Mouse (Mus musculus): ENCODE data around the gene Palmd. TPM values are rescaled to one million over a fixed set of nuclear protein-coding genes. Genes with fewer than 3 reads are reported as not detected.

Palmd gene
- polyA plus RNA-seq, 1 experiment from 2014 or later, result 3.9 TPM

GRCm38 (mm10) chr3:116967436-116967835 lies 1.4 kb downstream of the Palmd start:
- Histone ChIP-seq H3K4me1 (ENCODE audit: control insufficient read depth, insufficient read depth, low read length) (no peaks in the 10 kb centered on the region), H3K4me3 (ENCODE audit: low read depth, low read length) (no peak overlapping the region), H3K27ac (replicated peaks; ENCODE audit: low read depth, low read length) (no peak overlapping the region), H3K27me3 (ENCODE audit: control insufficient read depth, insufficient read depth, low read length) (no peaks in the 10 kb centered on the region), H3K4me2 (ENCODE audit: low read depth, low read length) (no peak overlapping the region), H3K9me3 (replicated peaks; ENCODE audit: control insufficient read depth, low read length) (no peaks in the 10 kb centered on the region), H3K9ac (replicated peaks; ENCODE audit: low read length) (no peak overlapping the region), H3K36me3 (replicated peaks; ENCODE audit: control insufficient read depth, insufficient read depth, low read depth, low read length) (no peaks in the 10 kb centered on the region)
- ATAC-seq (replicated peaks; ENCODE audit: insufficient number of reproducible peaks, low FRiP score, low TSS enrichment, low read depth), result no peak
- no peak for DNase-seq (ENCODE audit: low spot score)
- WGBS, result 81% methylated on average over 6 of the region's 6 CpGs

- WGBS, result 53% methylated on average over 6 of the region's 6 CpGs
- Histone ChIP-seq H3K9me3 (replicated peaks; ENCODE audit: control insufficient read depth, low read length) (no peaks in the 10 kb centered on the region), H3K4me2 (ENCODE audit: low read depth, low read length) (no peak overlapping the region), H3K36me3 (replicated peaks; ENCODE audit: control insufficient read depth, insufficient read depth, low read depth, low read length) (no peaks in the 10 kb centered on the region), H3K27me3 (ENCODE audit: control insufficient read depth, insufficient read depth, low read length) (no peaks in the 10 kb centered on the region), H3K4me3 (ENCODE audit: low read depth, low read length) (no peak overlapping the region), H3K27ac (replicated peaks; ENCODE audit: low read depth, low read length) (no peak overlapping the region), H3K4me1 (ENCODE audit: control insufficient read depth, insufficient read depth, low read length) (no peaks in the 10 kb centered on the region), H3K9ac (replicated peaks; ENCODE audit: low read length) (no peak overlapping the region)
- ATAC-seq (replicated peaks; ENCODE audit: insufficient number of reproducible peaks, low FRiP score, low TSS enrichment, low read depth) (no peak), DNase-seq (ENCODE audit: low spot score) (no peak)
Observed at GRCm38 (mm10) chr3:116966800-116967199, 2.0 kb downstream of the Palmd start.

GRCm38 (mm10) chr3:116966225-116966624 lies 2.6 kb downstream of the Palmd start:
- H3K4me1 ChIP-seq (ENCODE audit: control insufficient read depth, insufficient read depth, low read length), result no peaks in the 10 kb centered on the region
- H3K27ac ChIP-seq (replicated peaks; ENCODE audit: low read depth, low read length), result no peak overlapping the region
- H3K36me3 ChIP-seq (replicated peaks; ENCODE audit: control insufficient read depth, insufficient read depth, low read depth, low read length), result no peaks in the 10 kb centered on the region
- H3K4me2 ChIP-seq (ENCODE audit: low read depth, low read length), result no peak overlapping the region
- 24% methylated on average over 4 of the region's 4 CpGs for WGBS
- no peaks in the 10 kb centered on the region for H3K27me3 ChIP-seq (ENCODE audit: control insufficient read depth, insufficient read depth, low read length)
- no peaks in the 10 kb centered on the region for H3K9me3 ChIP-seq (replicated peaks; ENCODE audit: control insufficient read depth, low read length)
- DNase-seq (ENCODE audit: low spot score), result peak; percentile 67
- H3K4me3 ChIP-seq (ENCODE audit: low read depth, low read length), result no peak overlapping the region
- no peak overlapping the region for H3K9ac ChIP-seq (replicated peaks; ENCODE audit: low read length)
- 0 out of 2 replicates have a peak, but pooled peaks have one; percentile 51 for ATAC-seq (replicated peaks; ENCODE audit: insufficient number of reproducible peaks, low FRiP score, low TSS enrichment, low read depth)

GRCm38 (mm10) chr3:116964426-116964825 lies 4.4 kb downstream of the Palmd start:
- WGBS, result 93% methylated on average over 9 of the region's 9 CpGs
- H3K4me1 ChIP-seq (ENCODE audit: control insufficient read depth, insufficient read depth, low read length), result no peaks in the 10 kb centered on the region
- no peak overlapping the region for H3K9ac ChIP-seq (replicated peaks; ENCODE audit: low read length)
- H3K27ac ChIP-seq (replicated peaks; ENCODE audit: low read depth, low read length), result no peak overlapping the region
- no peaks in the 10 kb centered on the region for H3K27me3 ChIP-seq (ENCODE audit: control insufficient read depth, insufficient read depth, low read length)
- no peaks in the 10 kb centered on the region for H3K9me3 ChIP-seq (replicated peaks; ENCODE audit: control insufficient read depth, low read length)
- no peak for ATAC-seq (replicated peaks; ENCODE audit: insufficient number of reproducible peaks, low FRiP score, low TSS enrichment, low read depth)
- H3K4me3 ChIP-seq (ENCODE audit: low read depth, low read length), result no peak overlapping the region
- DNase-seq (ENCODE audit: low spot score), result no peak
- H3K4me2 ChIP-seq (ENCODE audit: low read depth, low read length), result no peak overlapping the region
- no peaks in the 10 kb centered on the region for H3K36me3 ChIP-seq (replicated peaks; ENCODE audit: control insufficient read depth, insufficient read depth, low read depth, low read length)

- H3K4me3 ChIP-seq (ENCODE audit: low read depth, low read length), result no peak overlapping the region
- no peaks in the 10 kb centered on the region for H3K36me3 ChIP-seq (replicated peaks; ENCODE audit: control insufficient read depth, insufficient read depth, low read depth, low read length)
- no peak overlapping the region for H3K4me2 ChIP-seq (ENCODE audit: low read depth, low read length)
- no peak overlapping the region for H3K9ac ChIP-seq (replicated peaks; ENCODE audit: low read length)
- H3K27me3 ChIP-seq (ENCODE audit: control insufficient read depth, insufficient read depth, low read length), result no peaks in the 10 kb centered on the region
- H3K27ac ChIP-seq (replicated peaks; ENCODE audit: low read depth, low read length), result no peak overlapping the region
- DNase-seq (ENCODE audit: low spot score) (no peak), ATAC-seq (replicated peaks; ENCODE audit: insufficient number of reproducible peaks, low FRiP score, low TSS enrichment, low read depth) (no peak)
- H3K4me1 ChIP-seq (ENCODE audit: control insufficient read depth, insufficient read depth, low read length), result no peaks in the 10 kb centered on the region
- no peaks in the 10 kb centered on the region for H3K9me3 ChIP-seq (replicated peaks; ENCODE audit: control insufficient read depth, low read length)
- 71% methylated on average over 4 of the region's 4 CpGs for WGBS
Observed at GRCm38 (mm10) chr3:116963213-116963612, 5.6 kb downstream of the Palmd start.

- no peaks in the 10 kb centered on the region for H3K9me3 ChIP-seq (replicated peaks; ENCODE audit: control insufficient read depth, low read length)
- no peak for ATAC-seq (replicated peaks; ENCODE audit: insufficient number of reproducible peaks, low FRiP score, low TSS enrichment, low read depth)
- WGBS, result 71% methylated on average over 15 of the region's 15 CpGs
- H3K4me1 ChIP-seq (ENCODE audit: control insufficient read depth, insufficient read depth, low read length), result no peaks in the 10 kb centered on the region
- H3K9ac ChIP-seq (replicated peaks; ENCODE audit: low read length), result no peak overlapping the region
- H3K36me3 ChIP-seq (replicated peaks; ENCODE audit: control insufficient read depth, insufficient read depth, low read depth, low read length), result no peaks in the 10 kb centered on the region
- no peak overlapping the region for H3K27ac ChIP-seq (replicated peaks; ENCODE audit: low read depth, low read length)
- no peak for DNase-seq (ENCODE audit: low spot score)
- no peaks in the 10 kb centered on the region for H3K27me3 ChIP-seq (ENCODE audit: control insufficient read depth, insufficient read depth, low read length)
- H3K4me2 ChIP-seq (ENCODE audit: low read depth, low read length), result no peak overlapping the region
- no peak overlapping the region for H3K4me3 ChIP-seq (ENCODE audit: low read depth, low read length)
Observed at GRCm38 (mm10) chr3:116961354-116962142, 7.2 kb downstream of the Palmd start.

- Histone ChIP-seq H3K27ac (replicated peaks; ENCODE audit: low read depth, low read length) (no peak overlapping the region), H3K9ac (replicated peaks; ENCODE audit: low read length) (no peak overlapping the region), H3K36me3 (replicated peaks; ENCODE audit: control insufficient read depth, insufficient read depth, low read depth, low read length) (no peaks in the 10 kb centered on the region), H3K4me2 (ENCODE audit: low read depth, low read length) (no peak overlapping the region), H3K4me3 (ENCODE audit: low read depth, low read length) (no peak overlapping the region), H3K27me3 (ENCODE audit: control insufficient read depth, insufficient read depth, low read length) (no peaks in the 10 kb centered on the region), H3K4me1 (ENCODE audit: control insufficient read depth, insufficient read depth, low read length) (no peaks in the 10 kb centered on the region), H3K9me3 (replicated peaks; ENCODE audit: control insufficient read depth, low read length) (no peaks in the 10 kb centered on the region)
- WGBS, result 73% methylated on average over 2 of the region's 2 CpGs
- ATAC-seq (replicated peaks; ENCODE audit: insufficient number of reproducible peaks, low FRiP score, low TSS enrichment, low read depth) (no peak), DNase-seq (ENCODE audit: low spot score) (no peak)
Observed at GRCm38 (mm10) chr3:116960414-116960813, 8.4 kb downstream of the Palmd start.

GRCm38 (mm10) chr3:116955061-116955460 lies 13.7 kb downstream of the Palmd start:
- no peak overlapping the region for H3K4me3 ChIP-seq (ENCODE audit: low read depth, low read length)
- DNase-seq (ENCODE audit: low spot score) (no peak), ATAC-seq (replicated peaks; ENCODE audit: insufficient number of reproducible peaks, low FRiP score, low TSS enrichment, low read depth) (no peak)
- H3K27me3 ChIP-seq (ENCODE audit: control insufficient read depth, insufficient read depth, low read length), result no peaks in the 10 kb centered on the region
- no peak overlapping the region for H3K9ac ChIP-seq (replicated peaks; ENCODE audit: low read length)
- H3K4me2 ChIP-seq (ENCODE audit: low read depth, low read length), result no peak overlapping the region
- H3K36me3 ChIP-seq (replicated peaks; ENCODE audit: control insufficient read depth, insufficient read depth, low read depth, low read length), result no peaks in the 10 kb centered on the region
- no peak overlapping the region for H3K27ac ChIP-seq (replicated peaks; ENCODE audit: low read depth, low read length)
- 63% methylated on average over 6 of the region's 6 CpGs for WGBS
- no peaks in the 10 kb centered on the region for H3K4me1 ChIP-seq (ENCODE audit: control insufficient read depth, insufficient read depth, low read length)
- H3K9me3 ChIP-seq (replicated peaks; ENCODE audit: control insufficient read depth, low read length), result no peaks in the 10 kb centered on the region
